ENCODE assay signal across 24 mouse cellular contexts in genomic region chr5:96394947-96395346, GRCm38 (mm10). TPM values are rescaled to one million over a fixed set of nuclear protein-coding genes. Genes with fewer than 3 reads are reported as not detected.
"Had no signal": no experiment of that assay in that cellular context is flagged by ENCODE, and none has a peak within 500 bp of the region (broad histone marks: within the 10 kb centered on the region; RNA-seq: fewer than 3 reads in every experiment).

No protein-coding gene starts in this region.

- ATAC-seq: hindbrain, postnatal 0 days; liver, embryonic 12.5 days had no signal

- DNase-seq: gastrocnemius, postnatal 14 days; gastrocnemius, postnatal 36 days; heart, adult 2 months; heart, postnatal 14 days; heart, postnatal 36 days; kidney, adult 11 months; kidney, adult 2 months; kidney, adult 9 months; kidney, postnatal 14 days; kidney, postnatal 36 days; layer of hippocampus, adult 9-11 months; layer of hippocampus, postnatal 36 days; left cerebral cortex, postnatal 4 days had no signal

- H3K36me3 ChIP-seq: heart, embryonic 13.5 days; heart, embryonic 15.5 days; hindbrain, embryonic 13.5 days; hindbrain, embryonic 15.5 days; kidney, embryonic 15.5 days; limb, embryonic 13.5 days; limb, embryonic 15.5 days; liver, embryonic 12.5 days had no signal

- H3K27ac ChIP-seq: heart, adult 2 months; heart, embryonic 13.5 days; heart, embryonic 15.5 days; hindbrain, embryonic 13.5 days; hindbrain, embryonic 15.5 days; hindbrain, postnatal 0 days; limb, embryonic 13.5 days; limb, embryonic 15.5 days; liver, embryonic 12.5 days had no signal

- H3K4me1 ChIP-seq: hindbrain, embryonic 13.5 days; hindbrain, embryonic 15.5 days; limb, embryonic 15.5 days; liver, embryonic 12.5 days had no signal

- H3K9me3 ChIP-seq: heart, embryonic 13.5 days; heart, embryonic 15.5 days; hindbrain, embryonic 13.5 days; hindbrain, embryonic 15.5 days; kidney, embryonic 15.5 days; limb, embryonic 13.5 days; limb, embryonic 15.5 days; liver, embryonic 12.5 days had no signal

- H3K4me3 ChIP-seq: heart, adult 2 months; heart, embryonic 13.5 days; heart, embryonic 15.5 days; hindbrain, embryonic 13.5 days; hindbrain, embryonic 15.5 days; kidney, embryonic 15.5 days; limb, embryonic 13.5 days; limb, embryonic 15.5 days; liver, embryonic 12.5 days had no signal

- H3K9ac ChIP-seq: heart, embryonic 13.5 days; heart, embryonic 15.5 days; hindbrain, embryonic 13.5 days; hindbrain, embryonic 15.5 days; kidney, embryonic 15.5 days; limb, embryonic 13.5 days; limb, embryonic 15.5 days; liver, embryonic 12.5 days had no signal

- H3K27me3 ChIP-seq: heart, embryonic 13.5 days; heart, embryonic 15.5 days; hindbrain, embryonic 13.5 days; hindbrain, embryonic 15.5 days; kidney, embryonic 15.5 days; limb, embryonic 13.5 days; limb, embryonic 15.5 days; liver, embryonic 12.5 days had no signal

- H3K4me2 ChIP-seq: heart, embryonic 11.5 days; heart, embryonic 13.5 days; heart, embryonic 15.5 days; hindbrain, embryonic 13.5 days; hindbrain, embryonic 15.5 days; kidney, embryonic 15.5 days; limb, embryonic 13.5 days; limb, embryonic 15.5 days; liver, embryonic 12.5 days had no signal

RNA-seq across cellular contexts. Expression of gene Fras1, which starts 21.2 kb away (rescaled TPM):
- total RNA-seq: hematopoietic stem cell, adult 5-6 weeks had no signal
